Mouse (Mus musculus) cerebellum, adult 8-10 months (tissue): ENCODE data around the gene Adarb2.

Experiments
- DNase-seq: peaks from one replicate; pipeline ENCODE4 v3.0.0; 2022

Gene Adarb2

GRCm38 (mm10) chr13:8692787-8693186, 490.1 kb downstream of the Adarb2 start:
- no peak for DNase-seq

GRCm38 (mm10) chr13:8698451-8698850, 495.8 kb downstream of the Adarb2 start:
- no peak for DNase-seq

- no peak for DNase-seq
These were observed 497.2 kb downstream of the Adarb2 start for GRCm38 (mm10) chr13:8699831-8700230.

GRCm38 (mm10) chr13:8700981-8701380, 498.3 kb downstream of the Adarb2 start:
- DNase-seq, result no peak

- no peak for DNase-seq
These were observed 502.6 kb downstream of the Adarb2 start for GRCm38 (mm10) chr13:8705296-8705695.

GRCm38 (mm10) chr13:8713377-8713776, 510.7 kb downstream of the Adarb2 start:
- DNase-seq, result no peak

- DNase-seq, result no peak
These were observed 527.4 kb downstream of the Adarb2 start for GRCm38 (mm10) chr13:8729972-8730645.

GRCm38 (mm10) chr13:8737139-8737865, 534.6 kb downstream of the Adarb2 start:
- no peak for DNase-seq

GRCm38 (mm10) chr13:8742792-8743191, 540.1 kb downstream of the Adarb2 start:
- no peak for DNase-seq

- DNase-seq, result peak; percentile 11
These were observed 541.9 kb downstream of the Adarb2 start for GRCm38 (mm10) chr13:8744565-8744964.

- no peak for DNase-seq
These were observed 542.9 kb downstream of the Adarb2 start for GRCm38 (mm10) chr13:8745596-8745995.

GRCm38 (mm10) chr13:8749451-8749850, 546.8 kb downstream of the Adarb2 start:
- no peak for DNase-seq

- DNase-seq, result no peak
These were observed 558.3 kb downstream of the Adarb2 start for GRCm38 (mm10) chr13:8760940-8761339.

GRCm38 (mm10) chr13:8769654-8770227, 567.1 kb downstream of the Adarb2 start:
- no peak for DNase-seq

- no peak for DNase-seq
These were observed 568.0 kb downstream of the Adarb2 start for GRCm38 (mm10) chr13:8770616-8771015.

- DNase-seq, result peak; percentile 10
These were observed 577.8 kb downstream of the Adarb2 start for GRCm38 (mm10) chr13:8780441-8780840.

- peak; percentile 47 for DNase-seq
These were observed 580.0 kb downstream of the Adarb2 start for GRCm38 (mm10) chr13:8782636-8783035.

GRCm38 (mm10) chr13:8783686-8784307, 581.1 kb downstream of the Adarb2 start:
- no peak for DNase-seq

- DNase-seq, result no peak
These were observed 581.8 kb downstream of the Adarb2 start for GRCm38 (mm10) chr13:8784308-8785061.

- DNase-seq, result peak; percentile 35
These were observed 582.5 kb downstream of the Adarb2 start for GRCm38 (mm10) chr13:8785185-8785584.

GRCm38 (mm10) chr13:8793217-8793616, 590.6 kb downstream of the Adarb2 start:
- DNase-seq, result no peak

- no peak for DNase-seq
These were observed 597.9 kb downstream of the Adarb2 start for GRCm38 (mm10) chr13:8800576-8800975.

- DNase-seq, result no peak
These were observed 603.3 kb downstream of the Adarb2 start for GRCm38 (mm10) chr13:8805931-8806330.
